Mouse (Mus musculus) induced T-regulatory cell, adult 2 months (primary cell): ENCODE results near the gene Tle4.

Experiments used
- DNase-seq: peaks from one replicate; pipeline ENCODE4 v3.0.0-alpha.2; 2012; ENCODE audit warnings: low read depth

The Tle4 gene

DNA sequence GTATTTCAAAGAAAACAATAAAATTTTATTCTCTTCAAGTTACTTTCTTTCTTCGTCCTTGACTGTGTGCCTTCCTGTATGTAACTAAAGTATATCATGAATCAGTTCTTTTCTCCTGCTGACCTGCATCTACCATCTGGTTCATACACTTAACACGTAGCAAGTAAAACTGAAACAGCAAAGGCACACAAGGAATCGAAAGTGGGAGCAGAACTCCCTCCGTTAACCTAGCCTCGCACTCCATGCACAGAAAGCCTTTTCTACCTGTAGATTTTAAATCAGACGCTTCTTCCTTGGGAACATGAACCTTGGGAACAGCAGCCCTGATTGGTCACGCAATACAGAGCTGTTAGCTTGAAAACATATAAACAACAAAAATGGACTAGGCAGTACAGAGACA, 78.7 kb downstream of the Tle4 start:
- no peak for DNase-seq

DNA sequence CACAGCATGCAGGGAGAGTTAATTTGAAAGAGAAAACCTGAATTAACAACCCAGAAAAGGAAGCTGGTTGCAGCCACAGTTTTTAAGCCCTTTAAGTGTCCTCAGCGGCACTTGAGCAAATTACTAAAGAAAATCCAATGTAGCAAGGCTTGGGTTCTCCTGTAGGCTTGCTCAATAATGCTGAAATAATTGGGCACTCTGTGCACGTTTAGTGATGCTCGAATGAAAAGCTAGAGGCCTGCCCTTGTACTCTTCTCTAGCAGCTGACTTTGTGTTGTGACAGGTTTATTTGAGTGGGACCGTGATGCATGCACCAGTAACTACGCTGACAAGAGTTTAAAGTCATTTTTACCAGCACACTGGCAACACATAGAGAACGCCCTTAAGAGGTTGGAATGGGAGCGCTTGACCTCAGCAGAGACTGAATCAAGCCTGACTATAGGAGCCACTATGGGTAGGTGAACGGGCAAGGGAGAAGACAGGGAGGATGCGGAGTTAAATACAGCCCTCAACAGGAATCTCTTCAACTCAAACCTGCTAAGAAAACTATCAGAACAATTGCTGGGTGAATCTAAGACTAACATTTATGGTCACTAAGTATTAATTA, 79.3 kb downstream of the Tle4 start:
- no peak for DNase-seq

DNA sequence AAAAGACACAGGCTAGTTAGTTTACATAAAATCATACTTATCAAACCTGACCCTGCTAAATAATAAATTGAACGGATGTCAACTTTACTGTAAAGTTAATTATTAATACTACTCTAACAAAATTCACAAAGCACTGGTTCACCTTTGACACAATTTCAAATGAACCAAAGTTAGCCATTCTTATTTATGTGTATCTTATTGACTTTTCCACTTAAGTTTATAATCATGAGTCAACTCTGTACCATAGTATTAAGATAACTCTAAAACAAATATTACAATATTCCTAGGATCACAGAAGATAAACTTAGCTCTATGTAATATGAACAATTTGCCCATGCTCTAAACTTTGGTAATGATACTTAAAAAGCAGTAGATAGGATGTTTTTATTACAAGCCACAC, 81.4 kb downstream of the Tle4 start:
- DNase-seq, result no peak

DNA sequence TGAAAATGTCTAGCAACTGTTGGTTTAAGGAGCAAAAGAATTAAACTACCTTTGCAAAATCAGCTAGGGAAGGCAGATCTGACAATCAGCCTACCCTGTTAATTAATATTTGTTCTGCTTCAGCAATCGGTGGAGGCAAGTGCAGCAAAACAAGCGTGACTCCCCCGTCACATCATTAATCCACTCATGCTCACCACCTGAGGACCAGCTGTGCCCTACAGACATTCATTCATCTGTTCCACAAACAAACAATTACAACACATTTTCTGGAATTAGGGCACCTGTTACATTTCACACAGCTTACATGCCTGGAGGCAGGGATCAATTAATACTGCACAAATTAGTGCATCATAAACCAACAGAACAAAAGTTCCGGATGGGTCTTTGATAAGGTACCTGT, 89.0 kb downstream of the Tle4 start:
- no peak for DNase-seq

DNA sequence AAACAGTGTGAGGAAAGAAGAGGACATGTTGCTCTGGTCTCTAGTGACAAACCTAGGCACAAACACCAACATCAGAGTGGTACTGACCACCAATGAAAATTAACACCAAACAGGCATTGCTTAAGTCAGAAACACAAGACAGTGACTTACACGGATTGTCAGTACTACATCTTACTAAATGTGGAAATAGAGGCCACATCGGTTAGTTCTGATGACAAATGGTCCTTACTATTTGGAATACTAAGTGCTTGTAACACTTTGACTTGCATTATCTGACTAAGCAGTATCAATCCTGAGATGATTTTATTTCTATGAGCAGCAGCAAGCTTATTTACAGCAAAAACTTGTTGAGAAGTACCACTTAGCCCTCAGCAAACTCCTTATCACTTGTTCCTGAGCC, 89.9 kb downstream of the Tle4 start:
- no peak for DNase-seq

DNA sequence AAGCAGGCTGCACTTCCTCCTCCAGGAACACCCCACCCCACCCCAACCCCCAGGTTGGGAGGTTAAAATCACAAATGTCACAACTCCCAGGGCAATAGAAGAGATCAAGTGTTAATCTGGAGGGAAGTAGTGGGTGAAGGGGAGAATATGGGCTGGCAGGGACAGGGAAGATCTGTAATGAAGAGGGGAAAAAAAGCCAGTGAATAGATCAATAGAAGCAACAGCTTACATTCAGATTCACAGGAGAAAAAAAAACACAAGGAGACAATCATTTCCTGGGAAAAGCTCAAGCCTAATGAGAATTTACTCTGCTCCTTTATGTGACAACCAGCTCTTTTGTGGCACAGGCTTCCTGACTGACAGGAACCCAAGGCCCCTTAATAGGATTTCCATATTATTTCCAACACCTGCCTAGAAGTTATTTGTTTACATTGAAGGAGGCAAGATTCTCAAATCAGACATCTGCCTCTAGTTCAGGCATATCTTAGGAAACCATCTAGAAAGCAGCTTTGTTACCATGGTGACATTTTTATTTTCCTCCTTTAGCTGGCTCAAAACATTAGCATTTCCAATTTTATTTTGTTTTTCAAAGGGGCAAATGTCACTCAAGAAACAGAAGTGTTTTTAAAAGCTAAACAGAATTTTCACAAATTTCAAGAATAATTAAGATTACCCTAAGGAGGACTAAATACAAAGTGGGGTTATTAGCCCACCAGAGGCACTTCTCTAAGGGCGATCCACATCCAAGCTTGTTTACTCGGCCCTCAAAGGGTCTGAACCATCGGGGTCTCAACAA, 90.8 kb downstream of the Tle4 start:
- DNase-seq, result no peak

DNA sequence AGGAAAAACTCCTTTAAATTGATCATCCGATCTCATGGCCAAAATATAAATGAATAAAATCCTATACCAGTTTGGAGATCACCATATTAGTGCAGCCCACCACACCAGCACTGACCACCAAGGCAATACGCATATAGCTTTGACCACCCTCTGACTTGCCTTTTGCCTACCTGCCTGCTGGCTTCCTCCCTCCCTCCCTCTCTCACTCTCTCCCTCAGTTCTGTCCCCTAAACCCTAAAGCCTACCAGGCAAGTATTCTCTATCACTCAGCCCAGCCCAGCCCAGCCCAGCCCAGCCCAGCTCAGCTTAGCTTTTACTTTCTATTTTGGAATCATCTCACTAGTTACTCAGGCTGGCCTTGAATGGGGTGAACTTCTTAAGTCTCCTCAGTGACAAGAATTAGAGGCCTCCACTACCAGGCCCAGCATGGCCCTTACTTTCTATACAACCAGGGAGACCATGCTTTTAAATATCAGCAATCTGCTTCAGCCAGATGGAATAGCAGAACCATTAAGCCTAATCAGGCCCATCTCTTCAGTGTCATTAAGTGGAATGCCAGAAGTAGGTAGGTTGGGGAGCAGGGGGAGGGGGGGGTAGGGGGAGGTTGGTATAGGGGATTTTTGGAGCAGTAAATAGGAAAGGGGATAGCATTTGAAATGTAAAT, 91.8 kb downstream of the Tle4 start:
- DNase-seq, result peak; percentile 15

DNA sequence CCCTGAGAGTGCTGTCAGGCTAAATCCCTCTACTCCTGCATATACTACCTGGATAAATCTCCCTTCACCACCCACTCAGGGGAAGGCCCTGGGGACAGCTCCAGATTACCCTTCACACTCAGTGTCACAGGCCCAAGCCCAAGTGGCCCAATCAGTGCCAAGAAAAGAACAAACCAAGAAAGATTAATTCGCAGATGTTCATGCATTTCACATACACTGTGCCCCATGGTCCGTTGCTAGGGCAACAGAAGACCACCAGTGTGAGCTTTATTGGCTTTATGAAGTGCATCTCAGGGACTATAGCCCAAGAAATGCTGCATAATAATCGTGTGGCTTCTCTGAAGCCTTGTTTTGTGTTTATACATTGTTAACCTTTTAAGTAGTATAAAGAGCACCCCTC, 92.5 kb downstream of the Tle4 start:
- no peak for DNase-seq

DNA sequence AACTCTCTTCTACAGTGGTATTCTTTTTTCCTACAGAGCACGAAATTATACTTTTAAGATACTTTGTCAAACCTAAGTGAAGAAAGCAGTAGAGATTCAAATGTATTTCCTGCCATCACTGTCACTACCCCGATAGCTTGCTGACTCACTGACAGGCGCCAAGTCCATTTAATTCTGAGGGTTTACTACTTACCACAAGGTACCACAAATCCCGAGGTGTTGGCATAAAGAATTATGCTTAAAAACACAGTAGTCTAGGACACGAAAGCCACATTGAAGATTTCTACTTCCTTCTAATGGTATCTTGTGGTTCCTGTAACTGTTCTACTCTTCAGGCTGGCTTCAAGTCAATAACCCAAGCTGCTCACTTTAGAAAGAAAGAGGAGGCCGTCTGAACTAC, 94.0 kb downstream of the Tle4 start:
- peak; percentile 6 for DNase-seq

DNA sequence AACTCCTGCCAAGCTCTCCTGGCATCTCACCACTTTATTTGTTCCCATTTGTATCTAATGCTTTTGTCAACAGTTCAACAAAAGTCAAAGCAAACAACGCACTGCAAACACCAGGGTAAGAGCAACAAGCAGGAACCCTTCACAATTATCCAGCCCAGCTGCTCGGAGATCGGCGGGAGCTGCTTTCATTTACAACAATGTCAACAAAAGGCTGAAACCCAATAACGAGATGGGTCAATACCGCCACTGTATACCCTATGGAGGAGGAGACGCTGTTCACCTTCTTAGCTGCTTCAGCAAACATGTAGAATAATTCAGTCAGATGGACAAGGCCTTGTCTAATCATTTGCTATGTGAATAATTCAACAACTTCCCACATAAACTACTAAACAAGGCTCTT, 95.6 kb downstream of the Tle4 start:
- DNase-seq, result no peak

DNA sequence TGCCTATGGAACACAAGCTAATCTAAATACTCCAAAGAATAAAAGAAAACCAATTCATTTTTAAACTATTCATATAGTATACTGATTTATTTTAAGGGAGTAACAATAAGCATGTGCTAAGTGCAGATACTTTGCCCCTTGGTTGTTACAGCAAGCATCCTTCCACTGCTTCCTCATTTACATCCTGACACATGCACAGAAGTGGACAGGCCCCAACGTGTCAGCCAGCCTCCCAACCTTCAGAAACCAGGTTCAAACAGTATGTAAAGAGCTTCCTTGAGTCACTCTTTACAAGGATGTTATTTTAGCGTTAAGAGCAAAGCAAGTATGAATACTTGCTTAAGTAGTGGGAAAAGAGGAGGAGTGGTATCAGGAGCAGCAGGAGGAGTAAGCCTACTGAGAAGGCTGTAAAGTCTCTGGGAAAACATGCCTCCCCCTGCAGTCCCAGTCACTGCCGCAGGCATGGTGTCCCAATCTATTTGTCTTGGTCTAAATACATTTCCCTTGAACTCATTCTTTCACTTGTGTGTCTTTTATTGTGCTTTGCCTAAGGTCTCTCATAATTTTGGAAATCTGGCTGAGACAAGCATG, 97.9 kb downstream of the Tle4 start:
- DNase-seq, result no peak

DNA sequence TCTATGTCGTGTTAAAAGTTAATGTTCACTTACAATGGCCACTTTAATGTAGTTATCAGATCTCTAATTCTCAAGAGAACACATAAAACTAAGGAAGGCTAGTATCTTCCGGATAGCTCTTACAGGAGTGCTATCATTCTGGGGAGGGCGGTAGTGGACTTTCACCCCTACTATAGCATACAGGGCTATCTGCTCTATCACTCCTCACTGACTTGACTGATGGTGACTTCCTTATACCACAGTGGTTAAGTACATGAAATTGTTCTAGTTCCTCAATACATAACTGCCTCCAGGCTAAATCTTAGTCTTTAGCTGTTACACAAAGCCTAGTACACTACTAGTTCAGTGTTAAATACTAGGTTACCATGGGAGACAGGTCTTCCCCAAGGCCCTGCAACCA, 104.8 kb downstream of the Tle4 start:
- DNase-seq, result no peak

DNA sequence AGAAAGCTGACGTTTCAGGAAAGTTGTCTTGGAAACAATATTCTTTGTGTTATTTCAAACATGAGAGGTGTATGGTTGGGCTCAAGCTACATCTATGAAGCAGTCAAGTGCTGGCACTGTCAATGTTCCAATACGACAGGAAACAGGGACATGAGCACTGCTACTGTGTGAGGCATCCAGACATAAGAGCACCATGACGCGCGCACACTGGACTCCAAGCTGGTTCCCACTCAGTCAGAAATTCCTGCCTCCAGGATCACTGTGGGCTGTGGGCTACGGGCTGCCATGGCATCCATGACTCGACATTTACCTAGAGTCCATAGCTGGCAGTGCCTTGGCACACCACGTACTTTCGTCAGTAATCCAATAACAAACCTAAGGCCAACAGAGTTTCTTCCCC, 110.7 kb downstream of the Tle4 start:
- no peak for DNase-seq

DNA sequence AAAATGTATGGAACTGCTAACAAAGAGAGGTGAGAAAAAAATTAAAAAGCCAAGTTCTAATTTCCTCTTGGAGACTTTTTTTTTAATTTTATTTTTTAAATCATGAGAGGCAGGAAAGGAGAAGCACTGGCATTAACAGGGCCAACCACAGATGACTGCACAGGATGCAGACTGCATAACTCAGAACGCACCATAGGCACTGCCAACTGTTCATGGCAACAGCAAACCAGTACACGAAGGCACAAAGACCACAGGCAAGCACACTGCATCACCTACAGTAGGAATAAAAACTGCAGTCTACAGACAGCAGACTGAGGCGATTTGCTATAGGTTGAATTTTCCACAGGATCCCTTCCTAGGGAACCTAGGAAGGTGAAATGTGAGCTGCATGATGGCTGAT, 112.7 kb downstream of the Tle4 start:
- DNase-seq, result no peak

DNA sequence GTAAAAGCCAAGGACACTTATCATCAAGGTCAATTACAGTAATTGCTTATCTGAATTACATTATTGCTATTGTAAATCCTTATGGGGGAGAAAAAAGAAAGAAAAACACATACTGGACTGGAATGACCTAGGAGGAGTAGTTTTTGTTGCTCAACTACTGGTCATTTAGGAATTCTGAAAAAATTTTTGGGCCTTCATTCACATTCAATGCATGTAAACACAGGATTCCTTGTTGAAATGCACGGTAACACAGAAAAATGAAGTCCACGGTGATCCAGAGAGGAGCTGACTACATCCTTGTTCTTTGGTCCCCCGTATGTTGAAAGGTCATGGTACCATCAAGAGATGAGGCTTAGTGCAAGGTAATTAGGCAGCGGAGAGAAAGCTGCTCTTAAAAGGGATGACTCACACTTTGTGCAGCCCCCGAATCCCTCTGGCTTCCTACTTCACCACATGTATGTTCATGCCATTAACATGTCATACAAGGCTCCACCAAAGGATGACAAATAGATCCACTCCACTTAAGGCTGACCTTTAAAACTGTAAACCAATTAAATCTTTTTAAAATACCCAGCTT, 115.2 kb downstream of the Tle4 start:
- DNase-seq, result no peak

DNA sequence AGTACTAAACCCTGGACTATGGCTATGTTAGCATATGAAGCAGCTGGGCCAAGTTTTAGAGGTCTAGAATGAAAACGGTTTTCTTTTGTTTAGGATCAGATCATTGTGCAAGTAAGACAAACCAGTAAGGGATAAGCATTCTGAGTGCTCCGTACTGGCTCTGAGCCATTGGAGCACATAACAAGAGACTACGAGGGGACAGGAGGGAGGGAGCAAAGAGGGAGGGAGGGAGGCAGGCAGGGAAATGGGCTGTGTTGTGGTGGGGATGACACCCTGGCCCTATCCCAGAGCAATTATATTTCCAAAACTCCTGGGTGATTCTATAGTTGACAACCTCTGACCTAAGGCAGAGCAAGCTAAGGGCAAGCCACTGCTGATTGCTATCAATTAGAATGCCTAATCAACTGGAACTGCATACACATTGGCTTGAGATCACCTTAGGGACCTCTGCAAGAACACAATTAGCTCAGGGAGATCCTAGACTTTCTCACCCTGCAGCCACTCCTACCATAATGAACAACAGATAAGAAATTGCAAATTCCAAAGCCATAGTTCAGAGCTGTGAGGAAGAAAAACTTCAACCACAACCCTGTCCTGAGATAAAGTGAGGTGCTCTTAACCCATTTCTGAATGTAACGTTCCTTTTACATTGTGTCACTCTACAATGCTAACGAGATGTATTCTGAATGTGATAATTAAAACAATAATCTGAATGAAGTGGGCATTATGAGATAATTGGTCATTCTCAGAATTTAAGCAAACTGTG, 115.9 kb downstream of the Tle4 start:
- no peak for DNase-seq

DNA sequence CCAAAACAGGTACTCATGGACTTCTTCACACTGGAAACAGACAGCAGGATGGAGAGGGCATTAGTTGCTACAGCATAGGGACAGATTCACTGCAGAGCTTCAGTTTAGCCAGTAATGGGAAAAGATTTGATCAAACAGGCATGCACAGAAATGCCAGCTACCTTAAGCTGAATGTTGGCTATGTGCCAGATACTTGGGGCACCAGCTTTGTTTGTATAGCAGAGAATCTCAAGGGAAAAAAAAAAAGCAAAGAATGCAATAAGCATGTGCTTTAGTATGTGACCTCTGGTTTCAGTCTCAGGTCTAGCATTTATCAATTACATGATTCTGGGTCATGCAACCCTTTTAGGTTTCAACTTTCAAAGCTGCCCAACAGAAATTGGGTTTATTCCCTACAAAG, 118.1 kb downstream of the Tle4 start:
- no peak for DNase-seq

DNA sequence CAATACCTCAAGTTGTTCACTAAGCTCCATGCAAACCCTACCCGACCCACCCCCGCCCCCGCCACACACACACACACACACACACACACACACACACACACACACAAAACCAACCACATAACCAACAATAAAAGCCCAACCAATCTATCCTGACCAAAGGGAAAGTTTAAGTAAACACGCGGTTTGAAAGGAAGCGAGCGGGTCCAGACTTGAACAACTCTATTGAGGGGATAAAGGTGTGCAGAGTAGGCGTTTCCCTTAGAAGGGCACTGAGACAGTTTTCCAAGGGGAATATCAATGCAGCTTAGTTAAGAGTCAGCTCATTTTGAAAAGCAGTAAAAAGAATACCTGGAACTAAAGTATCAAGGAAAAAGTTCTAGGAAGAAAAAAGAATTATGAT, 128.5 kb downstream of the Tle4 start:
- DNase-seq, result peak; percentile 43

DNA sequence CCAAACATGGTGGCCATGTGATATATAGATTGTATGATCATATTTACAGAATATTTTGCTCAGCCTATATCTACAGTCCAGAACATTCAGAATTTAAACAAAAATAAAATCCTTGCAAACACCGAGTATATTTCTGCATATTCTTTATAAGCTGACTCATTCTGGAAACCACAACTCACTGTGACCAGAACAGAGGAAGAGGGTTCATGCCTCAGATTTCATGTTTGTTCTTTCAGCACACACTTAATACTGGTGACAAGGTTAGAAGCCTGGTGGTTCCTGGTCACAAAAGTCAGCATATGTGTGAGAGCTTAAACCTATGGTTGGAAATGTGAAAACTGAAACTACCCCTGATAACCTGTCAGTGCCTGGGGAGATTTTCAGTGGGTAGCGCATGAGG, 129.1 kb downstream of the Tle4 start:
- DNase-seq, result peak; percentile 73

DNA sequence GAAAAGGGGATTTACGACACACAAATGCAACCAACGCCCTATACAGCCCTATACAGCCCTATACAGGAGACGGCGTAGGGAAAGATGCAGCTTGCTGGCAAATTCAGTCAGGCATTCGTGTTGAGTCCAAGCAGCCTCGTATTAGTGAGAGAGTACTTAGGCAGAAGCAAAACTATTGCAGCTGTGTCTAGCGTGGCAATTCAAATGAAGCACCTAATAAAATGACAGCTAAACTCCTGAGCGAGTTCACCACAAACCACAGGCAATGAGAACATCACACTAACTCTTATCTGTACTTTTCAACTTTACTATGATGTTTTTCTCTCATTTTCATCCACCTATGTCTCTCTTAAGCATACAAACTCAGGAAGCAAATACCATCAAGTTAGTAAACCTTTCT, 131.8 kb downstream of the Tle4 start:
- peak; percentile 71 for DNase-seq

DNA sequence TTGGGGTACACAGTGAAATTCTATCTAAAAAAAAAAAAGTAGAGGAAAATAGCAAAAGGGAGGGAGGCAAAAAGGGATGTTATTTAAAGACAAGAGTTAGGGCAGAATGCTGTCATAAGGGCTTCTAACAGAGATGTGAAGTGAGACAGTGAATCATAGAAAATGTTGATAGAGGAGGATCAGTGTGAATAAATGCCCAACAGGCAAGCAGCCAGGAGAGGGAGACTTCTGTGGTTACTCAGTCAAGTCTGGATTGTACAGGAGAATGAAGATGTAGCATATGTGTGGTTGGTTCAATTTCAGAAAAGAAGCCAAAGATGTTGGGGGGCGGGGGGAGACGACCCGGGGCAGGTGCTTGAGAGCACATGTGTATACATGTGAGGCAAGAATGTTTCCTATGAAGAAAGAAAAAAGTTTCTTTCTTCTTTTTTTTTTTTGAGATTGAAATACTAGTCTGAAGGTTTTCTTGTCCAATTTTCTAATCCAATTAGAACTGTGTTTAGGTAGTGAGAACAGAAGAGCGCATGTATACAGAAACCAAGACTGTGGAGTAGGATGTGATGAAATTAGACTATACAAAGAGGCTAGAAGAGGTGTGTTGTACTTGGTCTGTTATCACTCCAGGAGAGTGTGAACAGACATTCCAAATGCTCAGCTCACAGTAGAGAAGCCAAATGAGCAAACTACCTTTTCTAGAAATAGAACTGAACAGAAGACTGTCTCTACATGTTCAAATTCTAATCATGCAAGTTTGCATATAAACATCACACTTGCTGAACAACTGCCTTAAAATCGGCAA, 134.4 kb downstream of the Tle4 start:
- DNase-seq, result no peak
